Mouse (Mus musculus): Measurements from ENCODE around the gene Pik3r4.

- TF ChIP-seq CHD2 (IDR thresholded peaks at IDR 0.05; ENCODE audit: low read depth, low read length) (no peak), HCFC1 (IDR thresholded peaks at IDR 0.05; ENCODE audit: borderline replicate concordance, insufficient read depth, low read length) (no peak), ZC3H11A (IDR thresholded peaks at IDR 0.05; ENCODE audit: borderline replicate concordance, low read depth, low read length) (no peak), ZNF384 (IDR thresholded peaks at IDR 0.05; ENCODE audit: low read depth, low read length) (no peak)
These were observed 76.6 kb downstream of the Pik3r4 start for GRCm38 (mm10) chr9:105719367-105719766.
